Mouse (Mus musculus): ENCODE results near the gene Col4a5. TPM values are rescaled to one million over a fixed set of nuclear protein-coding genes. Genes with fewer than 3 reads are reported as not detected.

The Col4a5 gene
- 2.5 TPM for polyA plus RNA-seq (2014; fragmentation: Illumina TruSeq; extraction: RNeasy Lipid Tissue Mini Kit (QIAGEN cat#74804); ENCODE audit: low read depth, low replicate concordance)

GRCm38 (mm10) chrX:141475110-141475509, at the start of gene Col4a5:
Gene Col4a5 (plus strand): TSS chrX:141475385.

GRCm38 (mm10) chrX:141473470-141474302, 1.5 kb upstream of the Col4a5 start, which contains the start of gene Col4a6:
Gene Col4a6 (minus strand): TSS chrX:141474076.

GRCm38 (mm10) chrX:141724937-141725918, 250.0 kb downstream of the Col4a5 start, which contains the start of gene Irs4:
Gene Irs4 (minus strand): TSS chrX:141725263.

Other genes starting within 250 kb of the Col4a5 start
- 0.05 TPM for gene Col4a6, start 1.3 kb upstream of the Col4a5 start, polyA plus RNA-seq (2014; fragmentation: Illumina TruSeq; extraction: RNeasy Lipid Tissue Mini Kit (QIAGEN cat#74804); ENCODE audit: low read depth, low replicate concordance)
- gene Irs4, start 249.9 kb downstream of the Col4a5 start, polyA plus RNA-seq (2014; fragmentation: Illumina TruSeq; extraction: RNeasy Lipid Tissue Mini Kit (QIAGEN cat#74804); ENCODE audit: low read depth, low replicate concordance), result not detected

All from liver, adult 10 weeks (tissue).